Mouse (Mus musculus): Measurements from ENCODE around the gene Ankef1.

GRCm38 (mm10) chr2:136570856-136571255, 69.1 kb downstream of the Ankef1 start:
- TF ChIP-seq CTCF (IDR thresholded peaks at IDR 0.05; ENCODE audit: control insufficient read depth, insufficient read depth, insufficient replicate concordance, low read depth, low read length) (no peak), POLR2A (IDR thresholded peaks at IDR 0.05; ENCODE audit: control insufficient read depth, low read depth, low read length) (no peak)

All from testis, adult 2 months (tissue).